Mouse (Mus musculus): ENCODE data around the gene Gsc2. TPM values are rescaled to one million over a fixed set of nuclear protein-coding genes. Genes with fewer than 3 reads are reported as not detected.

Gsc2 gene
- polyA plus RNA-seq, 1 experiment from 2014 or later = 0.21 TPM

DNA sequence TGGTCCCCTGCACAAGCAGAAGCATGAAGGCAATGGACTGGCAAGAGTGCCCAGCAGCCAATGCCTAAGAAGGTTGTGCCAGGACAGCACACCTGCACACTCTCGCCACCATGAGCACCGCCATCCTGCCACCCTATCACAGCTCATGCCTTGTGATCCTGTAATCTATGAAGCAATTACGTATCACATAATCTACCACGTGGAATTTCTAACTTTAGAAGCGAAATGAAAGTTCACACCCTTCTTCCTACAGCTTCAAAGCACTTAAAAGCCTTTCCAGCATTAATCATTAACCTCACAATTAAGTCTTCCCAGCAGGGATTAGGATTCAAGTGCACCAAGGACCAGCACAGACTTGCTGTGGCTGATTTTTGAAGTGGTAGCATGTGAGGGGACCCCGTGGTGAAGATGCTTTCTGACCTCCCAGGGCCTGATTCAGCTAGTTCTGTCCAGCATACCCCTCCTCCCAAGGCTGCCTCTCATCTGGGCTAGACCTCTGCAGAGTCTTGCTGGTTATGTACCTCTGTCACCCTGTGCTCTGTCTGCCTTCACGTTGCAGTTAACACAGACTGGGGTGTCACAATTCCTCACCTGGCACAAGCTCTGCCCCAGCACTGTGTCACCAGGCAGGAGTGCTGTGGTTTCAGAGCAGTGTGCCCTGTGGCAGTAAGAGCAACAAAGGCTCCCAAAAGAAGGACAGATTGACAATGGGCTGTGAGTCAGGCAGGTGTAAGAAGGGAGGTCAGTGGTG is 30.4 kb upstream of the Gsc2 start:
- Histone ChIP-seq H3K9me3 (ENCODE audit: low read depth, low read length) (no peaks in the 10 kb centered on the region), H3K4me3 (ENCODE audit: low read depth, low read length) (no peak overlapping the region), H3K9ac (no peak overlapping the region), H3K27ac (ENCODE audit: low read depth) (no peak overlapping the region), H3K4me2 (no peak overlapping the region), H3K4me1 (ENCODE audit: insufficient read depth) (no peaks in the 10 kb centered on the region), H3K36me3 (ENCODE audit: insufficient read depth) (no peaks in the 10 kb centered on the region), H3K27me3 (ENCODE audit: insufficient read depth, low read length) (no peaks in the 10 kb centered on the region)
- peak; percentile 52; the same call in 1 of the 2 replicates for ATAC-seq (ENCODE audit: insufficient read depth)
- TF ChIP-seq CTCF (IDR thresholded peaks at IDR 0.05; ENCODE audit: low read depth) = no peak
- WGBS = 32% methylated on average over 7 of the region's 7 CpGs
- DNase-seq = peak; percentile 32

DNA sequence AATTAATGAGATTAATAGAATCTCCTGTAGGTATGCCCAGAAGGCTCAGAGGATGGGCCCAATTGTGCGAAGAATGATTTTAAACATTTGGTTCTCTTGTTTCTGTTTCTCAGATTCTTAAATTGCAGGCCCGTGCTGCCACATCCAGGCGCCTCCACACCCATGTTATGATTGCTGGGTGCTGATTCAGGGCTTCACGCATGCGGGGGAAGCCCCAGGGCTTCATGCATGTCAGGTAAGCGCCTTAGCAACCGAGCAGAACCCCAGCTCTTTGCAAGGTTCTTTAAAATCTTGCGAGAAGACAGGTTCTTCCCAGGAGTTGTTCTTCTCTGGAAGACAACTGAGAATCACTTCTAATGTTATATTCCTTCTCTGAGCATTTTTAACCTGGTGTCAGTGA is 28.6 kb upstream of the Gsc2 start:
- 59% methylated on average over 8 of the region's 8 CpGs for WGBS
- DNase-seq = no peak
- no peaks in the 10 kb centered on the region for H3K4me1 ChIP-seq (ENCODE audit: insufficient read depth)

DNA sequence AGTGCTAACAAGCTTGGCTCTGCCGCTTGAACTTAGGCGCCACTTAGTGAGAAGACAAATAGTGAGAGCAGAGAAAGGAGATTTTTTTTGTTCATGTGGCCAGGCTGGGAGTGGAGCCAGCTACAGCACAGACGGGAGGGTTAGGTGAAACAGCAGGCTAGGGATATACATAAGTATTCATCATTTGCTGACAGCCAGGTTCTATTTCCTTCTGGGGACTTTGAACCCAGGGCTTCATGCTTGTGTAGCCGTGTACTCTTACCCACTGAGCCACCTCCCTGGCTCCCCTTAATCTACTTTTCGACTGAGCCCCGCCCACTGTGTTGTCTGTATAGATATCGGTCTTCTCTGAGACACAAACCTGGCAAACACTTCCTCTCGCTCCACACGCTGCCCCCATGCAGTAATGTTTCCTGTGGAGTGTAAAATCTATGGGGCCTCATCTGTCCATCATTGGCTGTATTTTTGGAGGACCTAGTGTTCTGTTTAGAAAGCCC is 24.4 kb upstream of the Gsc2 start:
- H3K36me3 ChIP-seq (ENCODE audit: insufficient read depth) = no peaks in the 10 kb centered on the region
- no peak overlapping the region for H3K4me2 ChIP-seq
- peak overlapping the region; percentile 54; the same call in 1 of the 2 replicates for H3K27ac ChIP-seq (ENCODE audit: low read depth)
- DNase-seq (peak; percentile 44), ATAC-seq (ENCODE audit: insufficient read depth) (peak; percentile 60)
- H3K9ac ChIP-seq = no peak overlapping the region
- H3K9me3 ChIP-seq (ENCODE audit: low read depth, low read length) = no peaks in the 10 kb centered on the region
- 32% methylated on average over 9 of the region's 9 CpGs for WGBS
- H3K4me1 ChIP-seq (ENCODE audit: insufficient read depth) = no peaks in the 10 kb centered on the region
- no peak overlapping the region for H3K4me3 ChIP-seq (ENCODE audit: low read depth, low read length)
- peaks cover 4% of the 10 kb centered on the region; the same call in 1 of the 2 replicates for H3K27me3 ChIP-seq (ENCODE audit: insufficient read depth, low read length)
- TF ChIP-seq CTCF (IDR thresholded peaks at IDR 0.05; ENCODE audit: low read depth) = no peak

More for the DNA sequence above, 28.6 kb upstream of the Gsc2 start:
- Histone ChIP-seq H3K27ac (ENCODE audit: low read depth) (no peak overlapping the region), H3K4me2 (no peak overlapping the region), H3K36me3 (ENCODE audit: insufficient read depth) (no peaks in the 10 kb centered on the region), H3K27me3 (ENCODE audit: insufficient read depth, low read length) (no peaks in the 10 kb centered on the region), H3K9ac (no peak overlapping the region), H3K4me3 (ENCODE audit: low read depth, low read length) (no peak overlapping the region), H3K9me3 (ENCODE audit: low read depth, low read length) (no peaks in the 10 kb centered on the region)
- TF ChIP-seq CTCF (IDR thresholded peaks at IDR 0.05; ENCODE audit: low read depth) = no peak
- ATAC-seq (ENCODE audit: insufficient read depth) = no peak

DNA sequence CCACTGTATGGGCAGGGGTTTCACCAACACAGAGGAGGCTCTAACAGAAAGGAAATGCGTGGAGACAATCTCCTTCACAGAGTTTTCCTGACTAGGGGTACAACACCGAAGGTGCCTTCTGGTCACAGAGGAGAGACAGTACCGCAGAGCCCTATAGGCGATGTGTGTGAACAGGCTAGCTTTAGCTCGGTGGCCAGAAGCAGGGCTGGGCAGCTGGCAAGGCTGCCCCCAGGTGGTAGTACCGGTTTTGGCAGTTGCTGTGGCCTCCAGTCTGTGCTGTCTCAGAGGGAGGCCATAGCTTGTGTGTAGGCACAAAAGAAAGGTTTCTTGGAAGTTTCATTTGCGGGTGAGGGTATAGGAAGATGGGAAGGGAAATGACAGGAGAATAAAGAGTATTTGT is 24.0 kb upstream of the Gsc2 start:
- no peaks in the 10 kb centered on the region for H3K9me3 ChIP-seq (ENCODE audit: low read depth, low read length)
- H3K36me3 ChIP-seq (ENCODE audit: insufficient read depth) = no peaks in the 10 kb centered on the region
- no peaks in the 10 kb centered on the region for H3K4me1 ChIP-seq (ENCODE audit: insufficient read depth)
- peak overlapping the region; percentile 54; the same call in 1 of the 2 replicates for H3K27ac ChIP-seq (ENCODE audit: low read depth)
- 0 out of 2 replicates have a peak overlapping the region, but pooled peaks have one; percentile 1 for H3K9ac ChIP-seq
- H3K4me3 ChIP-seq (ENCODE audit: low read depth, low read length) = no peak overlapping the region
- DNase-seq = peak; percentile 82
- peak; percentile 80 for TF ChIP-seq CTCF (IDR thresholded peaks at IDR 0.05; ENCODE audit: low read depth)
- ATAC-seq (ENCODE audit: insufficient read depth) = peak; percentile 93
- no peak overlapping the region for H3K4me2 ChIP-seq
- H3K27me3 ChIP-seq (ENCODE audit: insufficient read depth, low read length) = peaks cover 4% of the 10 kb centered on the region; the same call in 1 of the 2 replicates
- WGBS = 10% methylated on average over 7 of the region's 7 CpGs

DNA sequence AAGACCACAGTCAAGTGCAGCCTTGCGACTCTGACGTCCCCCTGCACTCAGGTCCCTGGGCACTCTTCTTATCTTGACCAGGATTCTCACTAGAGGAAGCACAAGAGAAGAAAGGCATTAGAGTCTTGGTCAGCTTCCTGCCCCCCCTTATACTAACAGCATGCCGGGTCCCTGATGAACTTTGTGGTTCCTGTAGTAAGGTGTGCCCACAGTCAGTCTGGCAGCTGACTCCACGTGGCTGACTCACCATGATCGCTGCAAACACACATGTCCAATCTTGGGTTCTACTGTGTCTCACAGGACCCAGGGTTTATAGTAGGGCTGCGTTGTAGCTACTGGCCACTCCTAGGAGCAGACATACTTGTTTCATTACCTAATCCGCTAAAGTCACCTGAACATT is 23.3 kb upstream of the Gsc2 start:
- peaks cover 4% of the 10 kb centered on the region; the same call in 1 of the 2 replicates for H3K27me3 ChIP-seq (ENCODE audit: insufficient read depth, low read length)
- DNase-seq = no peak
- no peaks in the 10 kb centered on the region for H3K36me3 ChIP-seq (ENCODE audit: insufficient read depth)
- no peak overlapping the region for H3K9ac ChIP-seq
- H3K27ac ChIP-seq (ENCODE audit: low read depth) = no peak overlapping the region
- no peak overlapping the region for H3K4me2 ChIP-seq
- ATAC-seq (ENCODE audit: insufficient read depth) = no peak
- H3K9me3 ChIP-seq (ENCODE audit: low read depth, low read length) = no peaks in the 10 kb centered on the region
- no peak for TF ChIP-seq CTCF (IDR thresholded peaks at IDR 0.05; ENCODE audit: low read depth)
- no peaks in the 10 kb centered on the region for H3K4me1 ChIP-seq (ENCODE audit: insufficient read depth)
- 60% methylated on average over 7 of the region's 7 CpGs for WGBS
- no peak overlapping the region for H3K4me3 ChIP-seq (ENCODE audit: low read depth, low read length)

DNA sequence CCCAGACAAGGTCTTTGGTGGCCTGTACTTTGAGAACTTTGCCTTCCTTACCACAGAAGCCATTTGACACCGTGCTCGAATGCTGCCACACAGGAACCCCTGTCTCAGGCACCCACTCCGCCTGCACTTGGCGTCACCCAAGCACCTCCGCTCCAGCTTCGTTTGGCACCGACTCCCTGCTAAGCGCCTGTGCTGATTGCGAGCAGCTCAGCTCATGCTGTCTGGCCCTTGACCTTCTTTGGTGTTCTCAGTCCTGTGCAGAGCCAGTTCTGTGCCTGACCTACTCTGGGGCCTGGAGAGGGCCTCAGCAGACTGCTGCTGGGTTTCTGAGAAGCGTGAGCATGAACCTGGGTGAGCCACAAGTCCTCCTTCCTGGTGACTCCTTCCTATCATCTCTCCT is 21.9 kb upstream of the Gsc2 start:
- no peaks in the 10 kb centered on the region for H3K36me3 ChIP-seq (ENCODE audit: insufficient read depth)
- H3K9ac ChIP-seq = no peak overlapping the region
- H3K27me3 ChIP-seq (ENCODE audit: insufficient read depth, low read length) = peaks cover 4% of the 10 kb centered on the region; the same call in 1 of the 2 replicates
- no peak for DNase-seq
- no peak for TF ChIP-seq CTCF (IDR thresholded peaks at IDR 0.05; ENCODE audit: low read depth)
- H3K9me3 ChIP-seq (ENCODE audit: low read depth, low read length) = no peaks in the 10 kb centered on the region
- no peak for ATAC-seq (ENCODE audit: insufficient read depth)
- no peaks in the 10 kb centered on the region for H3K4me1 ChIP-seq (ENCODE audit: insufficient read depth)
- no peak overlapping the region for H3K27ac ChIP-seq (ENCODE audit: low read depth)
- H3K4me3 ChIP-seq (ENCODE audit: low read depth, low read length) = no peak overlapping the region
- H3K4me2 ChIP-seq = no peak overlapping the region
- 69% methylated on average over 10 of the region's 10 CpGs for WGBS

DNA sequence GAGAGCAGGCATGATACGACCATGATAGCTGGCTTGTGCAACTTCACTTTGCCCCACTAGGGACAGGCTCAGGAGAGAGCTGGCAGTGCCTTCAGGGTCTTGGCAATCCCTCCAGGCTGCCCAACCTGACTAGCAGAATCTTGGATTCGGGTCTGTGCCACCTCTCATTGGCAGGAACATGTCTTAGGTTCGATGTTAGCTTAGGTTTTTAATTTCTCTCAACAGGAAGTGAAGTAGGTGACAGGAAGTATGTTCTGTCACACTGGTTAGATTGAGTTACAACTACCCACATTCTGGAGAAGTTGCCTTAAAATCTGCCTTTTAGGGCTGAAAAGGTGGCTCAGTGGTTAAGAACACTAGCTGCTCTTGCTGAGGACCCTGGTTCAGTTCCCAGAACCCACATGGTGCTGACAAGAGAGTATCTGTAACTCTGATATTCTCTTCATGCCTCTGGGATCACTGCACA is 19.6 kb upstream of the Gsc2 start:
- ATAC-seq (ENCODE audit: insufficient read depth) = no peak
- Histone ChIP-seq H3K4me2 (no peak overlapping the region), H3K4me3 (ENCODE audit: low read depth, low read length) (no peak overlapping the region), H3K4me1 (ENCODE audit: insufficient read depth) (no peaks in the 10 kb centered on the region), H3K27me3 (ENCODE audit: insufficient read depth, low read length) (peaks cover 4% of the 10 kb centered on the region; the same call in 1 of the 2 replicates), H3K27ac (ENCODE audit: low read depth) (no peak overlapping the region), H3K9me3 (ENCODE audit: low read depth, low read length) (no peaks in the 10 kb centered on the region), H3K9ac (no peak overlapping the region), H3K36me3 (ENCODE audit: insufficient read depth) (no peaks in the 10 kb centered on the region)
- DNase-seq = no peak
- no peak for TF ChIP-seq CTCF (IDR thresholded peaks at IDR 0.05; ENCODE audit: low read depth)
- 50% methylated on average over 3 of the region's 3 CpGs for WGBS
